Mouse (Mus musculus) adrenal gland, postnatal 10 days (tissue): ENCODE results near the gene Tmigd3. TPM values are rescaled to one million over a fixed set of nuclear protein-coding genes. Genes with fewer than 3 reads are reported as not detected.
A peak's percentile ranks its signal among the peaks of the same experiment; 100 is the strongest.

ENCODE experiments used
- DNase-seq: peaks from one replicate; pipeline ENCODE4 v3.0.0; 2021; ENCODE audit warnings: mixed read lengths
- total RNA-seq, 2 experiments: library from RNA; stranded (reverse); gene quantifications; 2 replicates each; pipeline ENCODE4 v1.2.3; 2021

The Tmigd3 gene
- total RNA-seq, 2 experiments from 2014 or later = 0.33 TPM; not detected in 1

- peak; percentile 79 for DNase-seq
Measured at GRCm38 (mm10) chr3:105876022-105876421, 5.3 kb downstream of the Tmigd3 start.

GRCm38 (mm10) chr3:105877252-105877803, 6.6 kb downstream of the Tmigd3 start:
- no peak for DNase-seq

GRCm38 (mm10) chr3:105877919-105878318, 7.2 kb downstream of the Tmigd3 start:
- no peak for DNase-seq

- DNase-seq = no peak
Measured at GRCm38 (mm10) chr3:105878751-105879150, 8.0 kb downstream of the Tmigd3 start.

- DNase-seq = no peak
Measured at GRCm38 (mm10) chr3:105880419-105880818, 9.7 kb downstream of the Tmigd3 start.

- DNase-seq = no peak
Measured at GRCm38 (mm10) chr3:105882105-105882504, 11.4 kb downstream of the Tmigd3 start.

GRCm38 (mm10) chr3:105883111-105883510, 12.4 kb downstream of the Tmigd3 start:
- no peak for DNase-seq

- no peak for DNase-seq
Measured at GRCm38 (mm10) chr3:105888961-105889360, 18.3 kb downstream of the Tmigd3 start.

- DNase-seq = no peak
Measured at GRCm38 (mm10) chr3:105890220-105890619, 19.5 kb downstream of the Tmigd3 start.

- DNase-seq = no peak
Measured at GRCm38 (mm10) chr3:105891141-105891540, 20.4 kb downstream of the Tmigd3 start.

GRCm38 (mm10) chr3:105891760-105892571, 21.3 kb downstream of the Tmigd3 start:
- peak; percentile 42 for DNase-seq

GRCm38 (mm10) chr3:105892572-105893495, 22.1 kb downstream of the Tmigd3 start:
- DNase-seq = no peak

GRCm38 (mm10) chr3:105893941-105894391, 23.3 kb downstream of the Tmigd3 start:
- peak; percentile 46 for DNase-seq

- peak; percentile 98 for DNase-seq
Measured at GRCm38 (mm10) chr3:105894601-105895592, 24.2 kb downstream of the Tmigd3 start.

- DNase-seq = no peak
Measured at GRCm38 (mm10) chr3:105896811-105897210, 26.1 kb downstream of the Tmigd3 start.

- peak; percentile 53 for DNase-seq
Measured at GRCm38 (mm10) chr3:105898325-105898724, 27.6 kb downstream of the Tmigd3 start.

- no peak for DNase-seq
Measured at GRCm38 (mm10) chr3:105898861-105899260, 28.2 kb downstream of the Tmigd3 start.

GRCm38 (mm10) chr3:105899394-105900147, 28.9 kb downstream of the Tmigd3 start:
- DNase-seq = peak; percentile 88

- DNase-seq = no peak
Measured at GRCm38 (mm10) chr3:105900266-105900665, 29.6 kb downstream of the Tmigd3 start.

GRCm38 (mm10) chr3:105900716-105901115, 30.0 kb downstream of the Tmigd3 start:
- DNase-seq = no peak

- no peak for DNase-seq
Measured at GRCm38 (mm10) chr3:105901468-105901867, 30.8 kb downstream of the Tmigd3 start.
